Mouse (Mus musculus) gastrocnemius, postnatal 10 days (tissue): ENCODE measurements around the gene 2810021J22Rik. TPM values are rescaled to one million over a fixed set of nuclear protein-coding genes. Genes with fewer than 3 reads are reported as not detected.
"Not testable (repeated sequence)": the region's sequence is repeated elsewhere in the genome, so short reads cannot be mapped to it uniquely, and the experiment has no call there.

ENCODE experiments used
- DNase-seq: peaks from one replicate; pipeline ENCODE4 v3.0.0; 2021; ENCODE audit warnings: mixed read lengths
- long read RNA-seq, 2 experiments: library from polyadenylated mRNA; stranded (forward); transcript quantifications; one replicate each; pipeline ENCODE4 v2.0.0; 2021
- total RNA-seq, 2 experiments: library from RNA; stranded (reverse); gene quantifications; 2 replicates each; pipeline ENCODE4 v1.2.3; 2021

Gene 2810021J22Rik
- 1 to 10 TPM; 2.5 to 3.0 TPM for total RNA-seq
- long read RNA-seq, experiment 1: 0 reads
- long read RNA-seq, experiment 2, partial matches to known transcripts: 0 of 2 reads
- long read RNA-seq, experiment 2, other reads (novel, unspliced or antisense): 0 of 2 reads

- peak; percentile 65 for DNase-seq
Measured at GRCm38 (mm10) chr11:58867039-58867953, at the start of gene 2810021J22Rik. TSS of gene 2810021J22Rik (plus strand) at chr11:58867216.

GRCm38 (mm10) chr11:58828937-58829336 is 38.1 kb upstream of the 2810021J22Rik start, which contains the start of gene Olfr312:
TSS of gene Olfr312 (plus strand) at chr11:58829237.
- DNase-seq: not testable (repeated sequence)

GRCm38 (mm10) chr11:58829764-58830163 is 37.3 kb upstream of the 2810021J22Rik start:
- no peak for DNase-seq

- DNase-seq: not testable (repeated sequence)
Measured at GRCm38 (mm10) chr11:58832541-58832940, 34.5 kb upstream of the 2810021J22Rik start.

- not testable (repeated sequence) for DNase-seq
Measured at GRCm38 (mm10) chr11:58838951-58839350, 28.1 kb upstream of the 2810021J22Rik start, which contains the start of gene Olfr311. TSS of gene Olfr311 (plus strand) at chr11:58839251.

GRCm38 (mm10) chr11:58846919-58847461 is 20.0 kb upstream of the 2810021J22Rik start, which contains the start of gene Gm12258:
TSS of gene Gm12258 (plus strand) at chr11:58847158.
- DNase-seq: peak; percentile 64

- DNase-seq: no peak
Measured at GRCm38 (mm10) chr11:58847636-58848035, 19.4 kb upstream of the 2810021J22Rik start.

GRCm38 (mm10) chr11:58849731-58850130 is 17.3 kb upstream of the 2810021J22Rik start:
- DNase-seq: no peak

- no peak for DNase-seq
Measured at GRCm38 (mm10) chr11:58860744-58861143, 6.3 kb upstream of the 2810021J22Rik start.

- DNase-seq: no peak
Measured at GRCm38 (mm10) chr11:58867954-58868330, 926 bp downstream of the 2810021J22Rik start.

GRCm38 (mm10) chr11:58870961-58871360 is 3.9 kb downstream of the 2810021J22Rik start:
- DNase-seq: no peak

GRCm38 (mm10) chr11:58883756-58884155 is 16.7 kb downstream of the 2810021J22Rik start:
- DNase-seq: no peak

GRCm38 (mm10) chr11:58890511-58890910 is 23.5 kb downstream of the 2810021J22Rik start:
- no peak for DNase-seq

- no peak for DNase-seq
Measured at GRCm38 (mm10) chr11:58894456-58894855, 27.4 kb downstream of the 2810021J22Rik start.

- DNase-seq: no peak
Measured at GRCm38 (mm10) chr11:58897485-58897884, 30.5 kb downstream of the 2810021J22Rik start.

- DNase-seq: no peak
Measured at GRCm38 (mm10) chr11:58901080-58901479, 34.1 kb downstream of the 2810021J22Rik start.

GRCm38 (mm10) chr11:58903511-58904409 is 36.7 kb downstream of the 2810021J22Rik start, which contains the start of gene Zfp39:
TSS of gene Zfp39 (minus strand) at chr11:58904225.
- peak; percentile 97 for DNase-seq

- no peak for DNase-seq
Measured at GRCm38 (mm10) chr11:58904410-58904718, 37.3 kb downstream of the 2810021J22Rik start.

- DNase-seq: no peak
Measured at GRCm38 (mm10) chr11:58904838-58905237, 37.8 kb downstream of the 2810021J22Rik start.

GRCm38 (mm10) chr11:58913776-58914175 is 46.8 kb downstream of the 2810021J22Rik start:
- no peak for DNase-seq

GRCm38 (mm10) chr11:58914461-58915028 is 47.5 kb downstream of the 2810021J22Rik start:
- no peak for DNase-seq
